Mouse (Mus musculus): ENCODE results near the gene Skil. TPM values are rescaled to one million over a fixed set of nuclear protein-coding genes. Genes with fewer than 3 reads are reported as not detected.
A peak's percentile ranks its signal among the peaks of the same experiment; 100 is the strongest.

Skil gene
- polyA plus RNA-seq, 1 experiment: 13.1 TPM

DNA sequence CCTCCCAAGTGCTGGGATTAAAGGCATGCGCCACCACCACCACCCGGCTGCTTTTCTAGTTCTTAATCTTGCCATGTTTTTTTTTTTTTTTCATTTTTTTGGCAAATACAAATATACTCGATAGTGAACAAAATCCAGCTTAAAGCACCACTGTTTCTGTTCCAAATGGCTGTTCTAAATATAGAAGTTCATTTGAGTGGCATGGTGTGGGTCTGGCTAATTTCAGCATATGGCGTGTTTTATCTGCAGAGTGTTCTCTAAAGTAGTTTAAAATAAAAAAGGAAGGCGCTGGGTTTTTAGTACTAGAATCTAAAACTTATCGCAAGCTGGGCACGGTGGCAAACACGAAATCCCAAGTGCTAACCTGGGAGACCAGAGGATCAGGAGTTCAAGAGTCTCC is 40.0 kb upstream of the Skil start:
- no peaks in the 10 kb centered on the region for H3K27me3 ChIP-seq (ENCODE audit: control insufficient read depth, insufficient read depth, low read length)
- no peak for TF ChIP-seq CTCF (IDR thresholded peaks at IDR 0.05; ENCODE audit: borderline replicate concordance, control insufficient read depth, extremely low read depth, insufficient read depth, low read length, poor library complexity)
- no peak for TF ChIP-seq POLR2A (IDR thresholded peaks at IDR 0.05; ENCODE audit: control insufficient read depth, extremely low read depth, insufficient read depth, low read length, poor library complexity)
- H3K4me1 ChIP-seq (replicated peaks; ENCODE audit: control insufficient read depth, insufficient read depth, low read length): 0 out of 2 replicates have a peak, but pooled peaks cover 3% of the 10 kb centered on the region
- no peaks in the 10 kb centered on the region for H3K36me3 ChIP-seq (ENCODE audit: control insufficient read depth, insufficient read depth, low read length)
- 94% methylated on average over 8 of the region's 8 CpGs for WGBS
- H3K27ac ChIP-seq (ENCODE audit: control insufficient read depth, insufficient read depth, low read length): no peak overlapping the region
- no peak overlapping the region for H3K4me3 ChIP-seq (ENCODE audit: control insufficient read depth, insufficient read depth, low read length)
- DNase-seq: no peak

DNA sequence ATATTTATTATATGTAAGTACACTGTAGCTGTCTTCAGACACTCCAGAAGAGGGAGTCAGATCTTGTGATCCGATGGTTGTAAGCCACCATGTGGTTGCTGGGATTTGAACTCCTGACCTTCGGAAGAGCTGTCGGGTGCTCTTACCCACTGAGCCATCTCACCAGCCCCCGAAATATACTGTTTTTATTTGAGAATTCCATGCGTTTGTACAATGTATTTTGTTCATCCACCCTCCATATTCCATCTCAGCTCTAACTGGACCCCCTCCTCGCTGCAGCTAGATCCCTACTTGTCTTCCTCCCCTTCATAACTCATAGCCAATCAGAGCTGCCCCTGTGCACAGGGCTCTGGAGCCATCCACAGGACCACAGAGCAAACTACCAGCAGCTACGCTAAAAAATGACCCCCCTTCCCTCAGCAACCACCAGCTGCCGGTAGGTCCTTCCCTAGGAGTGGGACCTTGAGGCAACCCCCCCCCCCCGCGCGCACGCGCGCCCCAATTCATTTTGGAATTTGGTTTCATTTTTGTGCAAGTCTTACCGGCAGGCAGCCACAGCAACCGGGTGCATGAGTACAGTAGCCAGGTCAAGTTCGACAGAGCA is 38.7 kb upstream of the Skil start:
- peak; percentile 26 for DNase-seq
- WGBS: 24% methylated on average over 17 of the region's 17 CpGs
- H3K27ac ChIP-seq (ENCODE audit: control insufficient read depth, insufficient read depth, low read length): no peak overlapping the region

DNA sequence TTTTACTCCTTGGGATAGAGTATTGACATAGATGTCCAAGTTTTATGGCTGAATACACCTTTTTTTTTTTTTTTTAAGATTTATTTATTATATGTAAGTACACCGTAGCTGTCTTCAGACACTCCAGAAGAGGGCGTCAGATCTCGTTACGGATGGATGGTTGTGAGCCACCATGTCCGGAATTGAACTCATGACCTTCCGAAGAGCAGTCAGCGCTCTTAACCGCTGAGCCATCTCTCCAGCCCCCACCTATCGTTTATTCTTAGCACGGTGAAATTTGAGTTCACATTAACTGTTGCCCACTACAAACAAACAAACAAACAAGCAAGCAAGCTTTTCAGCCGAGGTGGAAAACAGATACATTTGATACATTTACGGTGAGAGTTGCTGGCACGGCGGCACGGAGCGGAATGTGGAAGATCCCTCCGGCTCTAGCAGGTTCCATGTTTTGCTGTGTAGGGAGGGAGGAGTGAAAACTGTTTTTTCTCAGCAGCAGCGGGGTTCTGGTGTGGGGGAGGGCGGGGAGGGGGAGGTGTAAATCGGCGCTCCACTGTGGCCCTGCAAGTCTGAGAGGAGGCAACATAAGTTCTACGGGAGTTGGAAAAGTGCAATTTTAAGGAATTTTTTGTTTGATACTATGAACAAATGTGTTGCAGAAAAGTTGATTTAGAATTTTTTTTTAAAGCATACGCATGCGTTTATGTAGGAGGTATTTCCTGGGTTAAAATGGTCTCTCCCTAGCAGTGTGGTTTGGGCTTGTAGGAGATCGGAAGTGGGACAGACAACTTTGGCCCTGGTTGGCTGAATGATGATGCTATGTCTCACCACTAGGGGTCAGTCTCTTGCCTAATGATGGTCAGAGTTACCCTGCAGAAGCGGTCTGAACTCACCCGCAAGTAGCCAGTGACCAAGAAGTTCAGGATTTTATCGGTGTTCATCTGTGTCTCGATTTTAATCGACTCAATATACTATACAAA is 37.9 kb upstream of the Skil start:
- TF ChIP-seq CTCF (IDR thresholded peaks at IDR 0.05; ENCODE audit: borderline replicate concordance, control insufficient read depth, extremely low read depth, insufficient read depth, low read length, poor library complexity) (no peak), POLR2A (IDR thresholded peaks at IDR 0.05; ENCODE audit: control insufficient read depth, extremely low read depth, insufficient read depth, low read length, poor library complexity) (no peak)
- no peaks in the 10 kb centered on the region for H3K27me3 ChIP-seq (ENCODE audit: control insufficient read depth, insufficient read depth, low read length)
- no peaks in the 10 kb centered on the region for H3K36me3 ChIP-seq (ENCODE audit: control insufficient read depth, insufficient read depth, low read length)
- WGBS: 2% methylated on average over 30 of the region's 30 CpGs
- DNase-seq: peak; percentile 72
- H3K27ac ChIP-seq (ENCODE audit: control insufficient read depth, insufficient read depth, low read length): peak overlapping the region; percentile 7; the same call in 1 of the 2 replicates
- H3K4me3 ChIP-seq (ENCODE audit: control insufficient read depth, insufficient read depth, low read length): peak overlapping the region; percentile 70
- H3K4me1 ChIP-seq (replicated peaks; ENCODE audit: control insufficient read depth, insufficient read depth, low read length): peaks cover 15% of the 10 kb centered on the region

More for the DNA sequence above, 38.7 kb upstream of the Skil start:
- H3K36me3 ChIP-seq (ENCODE audit: control insufficient read depth, insufficient read depth, low read length): no peaks in the 10 kb centered on the region
- TF ChIP-seq POLR2A (IDR thresholded peaks at IDR 0.05; ENCODE audit: control insufficient read depth, extremely low read depth, insufficient read depth, low read length, poor library complexity) (no peak), CTCF (IDR thresholded peaks at IDR 0.05; ENCODE audit: borderline replicate concordance, control insufficient read depth, extremely low read depth, insufficient read depth, low read length, poor library complexity) (no peak)
- peak overlapping the region; percentile 70 for H3K4me3 ChIP-seq (ENCODE audit: control insufficient read depth, insufficient read depth, low read length)
- H3K4me1 ChIP-seq (replicated peaks; ENCODE audit: control insufficient read depth, insufficient read depth, low read length): peaks cover 8% of the 10 kb centered on the region
- no peaks in the 10 kb centered on the region for H3K27me3 ChIP-seq (ENCODE audit: control insufficient read depth, insufficient read depth, low read length)

DNA sequence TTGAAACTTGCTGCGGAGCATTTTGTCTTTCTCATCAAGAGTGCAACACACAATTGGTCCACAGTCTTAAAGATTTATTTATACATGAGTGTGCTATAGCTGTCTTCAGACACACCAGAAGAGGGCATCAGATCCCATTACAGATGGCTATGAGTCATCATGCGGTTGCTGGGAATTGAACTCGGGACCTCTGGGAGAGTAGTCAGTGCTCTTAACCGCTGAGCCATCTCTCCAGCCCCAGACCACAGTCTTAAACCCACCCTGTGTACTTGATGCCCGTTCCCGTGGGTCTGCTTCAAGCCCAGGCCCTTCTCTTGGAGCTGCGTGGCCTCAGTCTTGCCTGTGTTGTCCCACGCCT is 34.1 kb upstream of the Skil start:
- DNase-seq: no peak
- 17% methylated on average over 8 of the region's 8 CpGs for WGBS
- TF ChIP-seq POLR2A (IDR thresholded peaks at IDR 0.05; ENCODE audit: control insufficient read depth, extremely low read depth, insufficient read depth, low read length, poor library complexity): no peak
- no peak for TF ChIP-seq CTCF (IDR thresholded peaks at IDR 0.05; ENCODE audit: borderline replicate concordance, control insufficient read depth, extremely low read depth, insufficient read depth, low read length, poor library complexity)
- Histone ChIP-seq H3K36me3 (ENCODE audit: control insufficient read depth, insufficient read depth, low read length) (no peaks in the 10 kb centered on the region), H3K27me3 (ENCODE audit: control insufficient read depth, insufficient read depth, low read length) (no peaks in the 10 kb centered on the region), H3K27ac (ENCODE audit: control insufficient read depth, insufficient read depth, low read length) (peak overlapping the region; percentile 79), H3K4me3 (ENCODE audit: control insufficient read depth, insufficient read depth, low read length) (peak overlapping the region; percentile 40), H3K4me1 (replicated peaks; ENCODE audit: control insufficient read depth, insufficient read depth, low read length) (peaks cover 20% of the 10 kb centered on the region)

DNA sequence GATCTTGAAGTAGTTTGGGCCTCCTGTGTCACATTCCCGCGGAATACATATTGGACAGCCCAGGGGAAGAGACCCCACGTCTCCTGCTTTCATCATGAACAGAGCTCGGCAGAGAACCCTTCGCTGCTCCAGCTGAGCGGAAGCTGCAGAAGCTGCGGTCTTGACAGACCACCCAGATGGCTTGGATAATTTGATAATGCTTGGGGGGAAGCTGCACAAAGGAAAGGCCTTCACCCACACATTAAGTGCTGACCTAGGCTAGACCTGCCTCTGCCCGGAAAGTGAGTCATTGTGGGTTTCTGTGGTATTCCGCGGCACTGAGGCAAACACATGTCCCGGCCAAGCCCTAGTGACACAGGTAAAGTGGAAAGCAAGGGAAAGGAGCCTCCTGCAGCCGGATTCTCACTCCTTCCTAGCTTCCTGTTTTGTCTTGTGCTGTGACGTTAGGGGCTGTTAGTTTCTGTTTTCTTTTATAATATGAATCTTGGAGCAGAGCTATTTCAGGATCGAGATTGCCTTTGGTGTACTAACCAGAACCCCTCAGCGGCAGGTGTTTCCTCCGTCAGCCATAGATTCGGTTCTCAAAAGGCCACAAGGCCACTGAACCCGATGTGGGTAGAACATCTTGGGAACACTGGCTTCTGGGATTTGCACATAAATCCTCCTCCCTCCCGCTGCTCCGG is 33.6 kb upstream of the Skil start:
- Histone ChIP-seq H3K4me1 (replicated peaks; ENCODE audit: control insufficient read depth, insufficient read depth, low read length) (peaks cover 18% of the 10 kb centered on the region), H3K27me3 (ENCODE audit: control insufficient read depth, insufficient read depth, low read length) (no peaks in the 10 kb centered on the region), H3K36me3 (ENCODE audit: control insufficient read depth, insufficient read depth, low read length) (no peaks in the 10 kb centered on the region), H3K4me3 (ENCODE audit: control insufficient read depth, insufficient read depth, low read length) (peak overlapping the region; percentile 40), H3K27ac (ENCODE audit: control insufficient read depth, insufficient read depth, low read length) (peak overlapping the region; percentile 79)
- peak; percentile 52 for DNase-seq
- TF ChIP-seq POLR2A (IDR thresholded peaks at IDR 0.05; ENCODE audit: control insufficient read depth, extremely low read depth, insufficient read depth, low read length, poor library complexity) (no peak), CTCF (IDR thresholded peaks at IDR 0.05; ENCODE audit: borderline replicate concordance, control insufficient read depth, extremely low read depth, insufficient read depth, low read length, poor library complexity) (no peak)
- WGBS: 3% methylated on average over 20 of the region's 20 CpGs

DNA sequence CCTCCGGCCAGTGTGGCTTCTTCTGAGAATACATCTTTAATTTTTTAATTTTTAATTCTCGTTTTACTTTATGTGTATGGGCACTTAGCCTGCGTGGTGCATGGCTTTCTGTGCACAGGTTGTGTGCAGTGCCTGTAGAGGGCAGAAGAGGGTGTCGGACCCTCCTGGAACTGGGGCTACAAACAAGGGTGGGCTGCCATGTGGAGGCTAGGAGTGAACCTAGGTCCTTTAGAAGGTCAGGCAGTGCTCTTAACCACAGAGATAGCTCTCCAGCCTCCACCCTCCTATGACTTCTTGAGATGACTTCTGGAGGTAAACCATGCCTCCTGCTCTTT is 33.1 kb upstream of the Skil start:
- DNase-seq: peak; percentile 67
- no peak for TF ChIP-seq POLR2A (IDR thresholded peaks at IDR 0.05; ENCODE audit: control insufficient read depth, extremely low read depth, insufficient read depth, low read length, poor library complexity)
- peak; percentile 56; the same call in 1 of the 2 replicates for TF ChIP-seq CTCF (IDR thresholded peaks at IDR 0.05; ENCODE audit: borderline replicate concordance, control insufficient read depth, extremely low read depth, insufficient read depth, low read length, poor library complexity)
- Histone ChIP-seq H3K36me3 (ENCODE audit: control insufficient read depth, insufficient read depth, low read length) (no peaks in the 10 kb centered on the region), H3K4me1 (replicated peaks; ENCODE audit: control insufficient read depth, insufficient read depth, low read length) (peaks cover 16% of the 10 kb centered on the region), H3K27ac (ENCODE audit: control insufficient read depth, insufficient read depth, low read length) (peak overlapping the region; percentile 79), H3K4me3 (ENCODE audit: control insufficient read depth, insufficient read depth, low read length) (peak overlapping the region; percentile 40), H3K27me3 (ENCODE audit: control insufficient read depth, insufficient read depth, low read length) (no peaks in the 10 kb centered on the region)
- 3% methylated on average over 4 of the region's 4 CpGs for WGBS
